Mouse (Mus musculus) forebrain, embryonic 12.5 days (tissue): Measurements from ENCODE around the gene Gcnt3. TPM values are rescaled to one million over a fixed set of nuclear protein-coding genes. Genes with fewer than 3 reads are reported as not detected.
"Not testable (repeated sequence)": the region's sequence is repeated elsewhere in the genome, so short reads cannot be mapped to it uniquely, and the experiment has no call there.

Experiments
- ATAC-seq: fragments of 200-750 bp; cut with Nextera tagmentation; 2 replicates; pipeline ENCODE4 v1.8.0; 2017; ENCODE audit warnings: moderate TSS enrichment; ENCODE audit not compliant: low FRiP score
- H3K27ac ChIP-seq: fragments of 300-500 bp; sonication (generic); 2 replicates; pipeline ENCODE4 v1.5.1; 2016; ENCODE audit warnings: mild to moderate bottlenecking
- H3K27me3 ChIP-seq: fragments of 300-500 bp; sonication (generic); 2 replicates; pipeline ENCODE4 v1.6.1; 2016; ENCODE audit warnings: mild to moderate bottlenecking
- H3K36me3 ChIP-seq: fragments of 300-500 bp; sonication (generic); replicated peaks from 2 replicates; pipeline ENCODE4 v1.6.1; 2016; ENCODE audit warnings: mild to moderate bottlenecking
- H3K4me1 ChIP-seq: fragments of 300-500 bp; sonication (generic); 2 replicates; pipeline ENCODE4 v1.6.1; 2016
- H3K4me2 ChIP-seq: fragments of 300-500 bp; sonication (generic); 2 replicates; pipeline ENCODE4 v1.6.1; 2016; ENCODE audit warnings: mild to moderate bottlenecking, moderate library complexity
- H3K4me3 ChIP-seq: fragments of 300-500 bp; sonication (generic); replicated peaks from 2 replicates; pipeline ENCODE4 v1.5.1; 2016; ENCODE audit warnings: mild to moderate bottlenecking
- H3K9ac ChIP-seq: fragments of 300-500 bp; sonication (generic); 2 replicates; pipeline ENCODE4 v1.6.1; 2016; ENCODE audit warnings: mild to moderate bottlenecking
- H3K9me3 ChIP-seq: fragments of 300-500 bp; sonication (generic); 2 replicates; pipeline ENCODE4 v1.6.1; 2016
- WGBS: fragments of 180-500 bp; shearing (Covaris S2); methylation state at CpG from one replicate; pipeline ENCODE4 v1.1.7; 2016; 5-methylcytosine and 5-hydroxymethylcytosine counted together
- polyA plus RNA-seq: library from polyadenylated mRNA; unstranded; fragments of >200 nt; fragmentation: Nextera tagmentation; extraction: Ambion mirVana; gene quantifications from 2 replicates; pipeline ENCODE4 v1.2.1, GENCODE M21; 2016

The Gcnt3 gene
- polyA plus RNA-seq, 1 experiment from 2014 or later: not detected

GRCm38 (mm10) chr9:70040570-70040969, 2.7 kb upstream of the Gcnt3 start:
- Histone ChIP-seq H3K9ac (no peak overlapping the region), H3K4me3 (no peak overlapping the region), H3K27ac (no peak overlapping the region), H3K9me3 (no peaks in the 10 kb centered on the region), H3K36me3 (no peaks in the 10 kb centered on the region), H3K27me3 (no peaks in the 10 kb centered on the region), H3K4me1 (no peaks in the 10 kb centered on the region), H3K4me2 (no peak overlapping the region)
- no peak for ATAC-seq
- WGBS: 85% methylated on average over 11 of the region's 11 CpGs

GRCm38 (mm10) chr9:70039597-70040385, 1.9 kb upstream of the Gcnt3 start:
- H3K4me3 ChIP-seq: no peak overlapping the region
- WGBS: 85% methylated on average over 6 of the region's 6 CpGs
- H3K9ac ChIP-seq: no peak overlapping the region
- no peaks in the 10 kb centered on the region for H3K9me3 ChIP-seq
- no peaks in the 10 kb centered on the region for H3K36me3 ChIP-seq
- H3K27ac ChIP-seq: no peak overlapping the region
- H3K4me2 ChIP-seq: no peak overlapping the region
- no peaks in the 10 kb centered on the region for H3K27me3 ChIP-seq
- no peaks in the 10 kb centered on the region for H3K4me1 ChIP-seq
- ATAC-seq: no peak

DNA sequence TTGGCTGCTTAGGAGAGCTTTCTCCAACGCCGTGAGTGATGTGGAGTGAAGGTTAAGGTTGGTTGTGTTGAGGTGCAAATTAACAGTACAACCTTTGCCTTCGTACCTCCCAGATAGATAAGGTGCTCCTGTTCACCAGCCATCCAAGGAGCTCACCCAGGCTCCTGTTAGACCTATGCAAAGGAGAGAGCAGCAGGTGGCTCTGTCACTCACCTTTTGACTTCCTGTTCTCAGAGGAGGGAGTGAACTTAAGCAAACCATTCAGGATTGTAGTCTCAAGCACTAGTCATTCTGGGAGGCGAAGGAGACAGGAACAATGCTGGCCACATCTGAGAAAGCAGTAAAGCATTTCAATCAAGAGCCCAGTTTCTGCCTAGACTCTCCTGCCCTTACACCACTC, 1.2 kb downstream of the Gcnt3 start:
- no peaks in the 10 kb centered on the region for H3K27me3 ChIP-seq
- no peak overlapping the region for H3K4me3 ChIP-seq
- H3K4me2 ChIP-seq: no peak overlapping the region
- no peak overlapping the region for H3K9ac ChIP-seq
- H3K9me3 ChIP-seq: no peaks in the 10 kb centered on the region
- H3K36me3 ChIP-seq: no peaks in the 10 kb centered on the region
- 85% methylated on average over 4 of the region's 4 CpGs for WGBS
- no peak for ATAC-seq
- no peaks in the 10 kb centered on the region for H3K4me1 ChIP-seq
- no peak overlapping the region for H3K27ac ChIP-seq

DNA sequence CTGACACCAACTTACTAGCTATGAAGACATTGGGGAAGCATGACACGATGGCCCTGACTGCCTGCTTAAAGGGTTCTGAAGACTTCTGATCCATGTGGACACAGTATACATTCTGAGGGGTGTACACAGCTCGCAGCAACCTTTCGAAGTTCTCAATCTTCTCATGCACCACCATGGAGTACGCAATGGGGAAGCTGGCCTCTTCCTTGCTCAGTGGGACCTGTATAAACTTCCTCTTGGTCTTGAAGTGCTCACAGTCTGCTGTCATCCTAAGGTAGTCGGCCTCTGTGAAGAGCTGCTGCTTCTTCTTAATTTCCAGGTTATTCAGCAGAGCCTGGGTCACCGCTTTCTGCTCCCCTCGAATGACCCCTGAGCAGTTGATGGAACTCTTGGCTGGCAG, 3.2 kb downstream of the Gcnt3 start:
- Histone ChIP-seq H3K9ac (no peak overlapping the region), H3K27me3 (no peaks in the 10 kb centered on the region), H3K36me3 (no peaks in the 10 kb centered on the region), H3K27ac (no peak overlapping the region), H3K9me3 (no peaks in the 10 kb centered on the region), H3K4me1 (no peaks in the 10 kb centered on the region), H3K4me2 (no peak overlapping the region), H3K4me3 (no peak overlapping the region)
- ATAC-seq: no peak
- WGBS: 95% methylated on average over 7 of the region's 7 CpGs

- WGBS: 78% methylated on average over 9 of the region's 9 CpGs
- Histone ChIP-seq H3K4me3 (no peak overlapping the region), H3K9ac (no peak overlapping the region), H3K27ac (no peak overlapping the region), H3K36me3 (no peaks in the 10 kb centered on the region), H3K4me2 (no peak overlapping the region), H3K4me1 (no peaks in the 10 kb centered on the region), H3K9me3 (no peaks in the 10 kb centered on the region), H3K27me3 (no peaks in the 10 kb centered on the region)
- ATAC-seq: no peak
These were observed 4.8 kb downstream of the Gcnt3 start for GRCm38 (mm10) chr9:70033056-70033455.

- no peak for ATAC-seq
- H3K4me2 ChIP-seq: no peak overlapping the region
- H3K9me3 ChIP-seq: no peaks in the 10 kb centered on the region
- no peak overlapping the region for H3K9ac ChIP-seq
- no peaks in the 10 kb centered on the region for H3K36me3 ChIP-seq
- no peak overlapping the region for H3K27ac ChIP-seq
- no peaks in the 10 kb centered on the region for H3K27me3 ChIP-seq
- H3K4me3 ChIP-seq: no peak overlapping the region
- H3K4me1 ChIP-seq: no peaks in the 10 kb centered on the region
- 95% methylated on average over 1 of the region's 1 CpGs for WGBS
These were observed 5.7 kb downstream of the Gcnt3 start for GRCm38 (mm10) chr9:70032167-70032566.

DNA sequence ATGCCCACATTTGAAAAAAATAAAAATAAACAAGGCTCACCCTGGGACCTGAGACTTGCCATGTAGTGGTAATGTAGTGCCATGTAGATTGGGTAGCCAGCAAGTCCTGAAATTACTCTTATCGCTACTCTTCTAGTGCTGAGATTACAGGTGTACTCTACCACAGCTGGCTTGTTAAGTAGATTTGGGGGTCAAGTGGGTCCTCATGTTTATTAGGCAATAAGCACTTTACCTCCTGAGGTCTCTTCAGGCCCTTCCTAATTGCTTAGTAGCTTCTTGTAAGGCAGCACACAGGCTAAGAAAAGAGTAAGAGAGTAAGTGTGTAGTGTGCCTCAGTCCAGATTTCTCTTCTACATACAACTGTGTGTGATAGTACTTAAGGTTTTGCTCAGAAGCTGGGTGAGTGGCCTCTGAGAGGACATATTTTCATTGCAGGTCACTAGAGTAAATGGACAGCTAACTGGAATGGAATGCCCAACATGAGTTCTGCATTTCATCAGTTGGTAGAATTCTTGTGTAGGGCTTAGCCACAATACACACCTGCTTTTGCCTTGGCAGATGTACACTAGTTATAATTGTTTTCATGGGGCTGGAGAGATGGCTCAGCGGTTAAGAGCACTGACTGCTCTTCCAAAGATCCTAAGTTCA, 12.4 kb downstream of the Gcnt3 start:
- H3K9me3 ChIP-seq: no peaks in the 10 kb centered on the region
- no peaks in the 10 kb centered on the region for H3K4me1 ChIP-seq
- ATAC-seq: no peak
- H3K36me3 ChIP-seq: peaks cover 7% of the 10 kb centered on the region; the same call in 1 of the 2 replicates
- H3K4me2 ChIP-seq: no peak overlapping the region
- H3K9ac ChIP-seq: no peak overlapping the region
- WGBS: 93% methylated on average over 2 of the region's 2 CpGs
- H3K27me3 ChIP-seq: no peaks in the 10 kb centered on the region
- no peak overlapping the region for H3K27ac ChIP-seq
- H3K4me3 ChIP-seq: no peak overlapping the region

DNA sequence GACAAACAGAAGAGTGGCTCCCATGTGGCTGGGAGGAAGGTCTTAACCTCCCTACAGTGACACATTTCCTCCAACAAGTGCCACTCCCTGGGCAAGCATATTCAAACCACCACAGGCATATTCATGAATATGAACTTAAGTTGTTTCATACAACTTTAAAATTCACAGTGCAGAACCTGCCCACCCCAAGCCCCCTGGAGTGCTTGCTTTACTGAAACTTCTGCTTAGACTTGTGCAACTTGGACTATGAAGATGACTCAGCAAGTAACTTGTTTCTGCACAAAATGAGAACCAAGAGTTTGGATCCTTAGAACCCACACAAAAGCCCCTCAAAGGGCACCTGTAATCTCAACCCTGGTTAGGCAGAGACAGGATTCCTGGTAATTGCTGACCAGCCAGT, 13.2 kb downstream of the Gcnt3 start:
- H3K27ac ChIP-seq: no peak overlapping the region

GRCm38 (mm10) chr9:70023615-70024014, 14.3 kb downstream of the Gcnt3 start:
- H3K9ac ChIP-seq, H3K9me3 ChIP-seq, H3K4me2 ChIP-seq, ATAC-seq, H3K4me1 ChIP-seq, H3K27me3 ChIP-seq, H3K27ac ChIP-seq, H3K4me3 ChIP-seq: not testable (repeated sequence)
- 61% methylated on average over 1 of the region's 1 CpGs for WGBS
- peaks cover 19% of the 10 kb centered on the region; the same call in 1 of the 2 replicates for H3K36me3 ChIP-seq

More for the DNA sequence above, 13.2 kb downstream of the Gcnt3 start:
- no peak overlapping the region for H3K4me3 ChIP-seq
- no peak overlapping the region for H3K9ac ChIP-seq
- no peak for ATAC-seq
- peaks cover 14% of the 10 kb centered on the region; the same call in 1 of the 2 replicates for H3K36me3 ChIP-seq
- no peaks in the 10 kb centered on the region for H3K4me1 ChIP-seq
- H3K27me3 ChIP-seq: no peaks in the 10 kb centered on the region
- no peaks in the 10 kb centered on the region for H3K9me3 ChIP-seq
- no peak overlapping the region for H3K4me2 ChIP-seq

DNA sequence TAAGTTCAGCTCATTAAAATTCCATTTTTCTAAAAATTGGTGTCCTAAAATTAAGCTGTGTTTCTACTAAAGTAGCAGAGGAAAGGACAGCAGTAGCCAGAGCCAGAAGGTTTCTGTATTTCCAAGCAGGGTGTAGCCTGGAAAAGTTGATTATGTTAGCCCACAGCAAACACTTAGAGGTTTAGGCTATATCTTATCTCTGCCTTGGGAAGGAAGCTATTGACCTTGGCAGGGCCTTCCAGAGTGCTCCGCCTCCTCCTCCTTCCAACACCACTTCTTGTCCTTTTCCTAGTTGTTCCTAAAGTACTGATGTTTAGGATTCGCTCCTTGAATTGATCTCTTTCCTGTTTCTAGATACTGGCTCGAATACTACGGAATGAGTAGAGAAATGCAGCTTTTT, 15.8 kb downstream of the Gcnt3 start:
- ATAC-seq: no peak
- Histone ChIP-seq H3K9ac (no peak overlapping the region), H3K4me1 (no peaks in the 10 kb centered on the region), H3K27me3 (no peaks in the 10 kb centered on the region), H3K4me2 (no peak overlapping the region), H3K36me3 (peaks cover 19% of the 10 kb centered on the region; the same call in 1 of the 2 replicates), H3K4me3 (no peak overlapping the region), H3K27ac (no peak overlapping the region), H3K9me3 (no peaks in the 10 kb centered on the region)
- WGBS: 95% methylated on average over 4 of the region's 4 CpGs

GRCm38 (mm10) chr9:70021610-70022009, 16.3 kb downstream of the Gcnt3 start:
- Histone ChIP-seq H3K4me3 (no peak overlapping the region), H3K9ac (no peak overlapping the region), H3K27me3 (no peaks in the 10 kb centered on the region), H3K27ac (no peak overlapping the region), H3K4me1 (no peaks in the 10 kb centered on the region), H3K9me3 (no peaks in the 10 kb centered on the region), H3K4me2 (no peak overlapping the region), H3K36me3 (peaks cover 20% of the 10 kb centered on the region)
- 81% methylated on average over 1 of the region's 1 CpGs for WGBS
- ATAC-seq: no peak

GRCm38 (mm10) chr9:70018879-70019278, 19.0 kb downstream of the Gcnt3 start:
- no peak overlapping the region for H3K4me2 ChIP-seq
- no peak for ATAC-seq
- no peaks in the 10 kb centered on the region for H3K9me3 ChIP-seq
- H3K9ac ChIP-seq: no peak overlapping the region
- H3K27me3 ChIP-seq: no peaks in the 10 kb centered on the region
- no peak overlapping the region for H3K4me3 ChIP-seq
- H3K4me1 ChIP-seq: peaks cover 5% of the 10 kb centered on the region
- H3K36me3 ChIP-seq: peaks cover 22% of the 10 kb centered on the region
- no peak overlapping the region for H3K27ac ChIP-seq

DNA sequence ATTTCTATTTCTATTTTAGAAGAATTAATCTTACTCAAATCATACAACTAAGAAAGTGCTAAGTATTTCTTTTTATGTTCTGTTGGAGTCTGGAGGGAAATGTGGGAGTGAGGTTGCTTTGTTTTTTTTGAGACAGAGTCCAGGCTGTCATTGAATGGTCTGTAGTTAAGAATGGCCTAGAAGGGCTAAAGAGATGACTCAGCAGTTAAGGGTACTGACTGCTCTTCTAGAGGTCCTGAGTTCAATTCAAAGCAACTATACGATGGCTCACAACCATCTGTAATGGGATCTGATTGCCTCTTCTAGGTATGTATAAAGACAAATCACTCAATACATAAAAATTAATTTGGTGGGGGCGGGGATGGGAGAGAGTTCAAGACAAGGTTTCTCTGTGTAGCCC, 22.3 kb downstream of the Gcnt3 start:
- Histone ChIP-seq H3K27me3 (no peaks in the 10 kb centered on the region), H3K4me1 (peaks cover 16% of the 10 kb centered on the region), H3K9ac (no peak overlapping the region), H3K4me2 (no peak overlapping the region), H3K36me3 (peaks cover 16% of the 10 kb centered on the region), H3K4me3 (no peak overlapping the region), H3K27ac (no peak overlapping the region), H3K9me3 (no peaks in the 10 kb centered on the region)
- WGBS: 95% methylated on average over 2 of the region's 2 CpGs
- no peak for ATAC-seq
